Mouse (Mus musculus) ES-Bruce4 (cell line): ENCODE measurements at regions not wholly inside any gene's neighbourhood (a gene's known extent, or its start where the extent isn't known, plus 50 kb on each side); places are given as distances from the start of the nearest gene placed in this dataset.
"Not testable (repeated sequence)": the region's sequence is repeated elsewhere in the genome, so short reads cannot be mapped to it uniquely, and the experiment has no call there.

Experiments used
- H3K27ac ChIP-seq: 2 replicates; pipeline ENCODE4 v1.5.1; 2012; ENCODE audit warnings: low read length, inconsistent platforms; ENCODE audit not compliant: insufficient read depth
- H3K27me3 ChIP-seq: 2 replicates; pipeline ENCODE4 v1.6.1; 2012; ENCODE audit warnings: mild to moderate bottlenecking, low read length, inconsistent platforms; ENCODE audit not compliant: control insufficient read depth, poor library complexity, insufficient read depth, severe bottlenecking
- H3K36me3 ChIP-seq: 2 replicates; pipeline ENCODE4 v1.6.1; 2012; ENCODE audit warnings: inconsistent platforms, mild to moderate bottlenecking, low read length, moderate library complexity; ENCODE audit not compliant: control insufficient read depth, poor library complexity, insufficient read depth, severe bottlenecking
- H3K4me1 ChIP-seq: one replicate; pipeline ENCODE4 v1.8.1; 2011; ENCODE audit warnings: low read length; ENCODE audit not compliant: control insufficient read depth, insufficient read depth
- H3K4me3 ChIP-seq: 2 replicates; pipeline ENCODE4 v1.5.1; 2011; ENCODE audit warnings: low read depth, mild to moderate bottlenecking, low read length
- H3K9ac ChIP-seq: 2 replicates; pipeline ENCODE4 v1.6.1; 2012; ENCODE audit warnings: low read depth, mild to moderate bottlenecking, inconsistent platforms; ENCODE audit not compliant: poor library complexity, severe bottlenecking
- H3K9me3 ChIP-seq: replicated peaks from 2 replicates; pipeline ENCODE4 v1.6.1; 2012; ENCODE audit warnings: mild to moderate bottlenecking, low read length, inconsistent platforms; ENCODE audit not compliant: control insufficient read depth, poor library complexity, insufficient read depth, severe bottlenecking
- CTCF ChIP-seq: IDR thresholded peaks from one replicate; pipeline ENCODE4 v1.8.1; 2011; ENCODE audit warnings: low read depth, low read length
- EP300 ChIP-seq: IDR thresholded peaks from 2 replicates; pipeline ENCODE4 v1.6.1; 2011; ENCODE audit warnings: low read depth, low read length; ENCODE audit not compliant: insufficient read depth
- POLR2A ChIP-seq: IDR thresholded peaks from one replicate; pipeline ENCODE4 v1.8.1; 2011; ENCODE audit warnings: low read length; ENCODE audit not compliant: insufficient read depth

DNA sequence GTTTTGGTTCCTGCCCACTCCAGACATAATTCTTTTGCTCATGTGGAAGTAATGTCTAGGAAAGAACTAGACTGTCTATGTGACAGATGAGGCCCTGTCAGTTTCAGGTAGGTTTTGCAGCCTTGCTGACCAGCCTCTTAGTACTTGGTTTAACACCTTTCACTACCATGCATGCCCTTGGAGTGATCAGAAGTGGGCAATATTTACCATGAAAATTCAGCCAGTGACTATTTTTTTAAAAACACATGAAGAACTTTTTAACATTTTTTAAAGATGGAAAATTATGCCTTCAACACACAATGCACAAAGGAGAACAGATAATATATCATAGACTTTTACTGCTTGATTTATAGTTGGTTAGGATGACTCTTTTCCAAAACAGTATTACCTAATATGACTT is 58.1 kb downstream of the Cox7c start:
- Histone ChIP-seq H3K27ac (no peak overlapping the region), H3K36me3 (no peaks in the 10 kb centered on the region), H3K27me3 (no peaks in the 10 kb centered on the region), H3K9ac (no peak overlapping the region), H3K4me1 (no peaks in the 10 kb centered on the region), H3K4me3 (no peak overlapping the region), H3K9me3 (no peaks in the 10 kb centered on the region)
- TF ChIP-seq POLR2A (no peak), EP300 (no peak), CTCF (no peak)

DNA sequence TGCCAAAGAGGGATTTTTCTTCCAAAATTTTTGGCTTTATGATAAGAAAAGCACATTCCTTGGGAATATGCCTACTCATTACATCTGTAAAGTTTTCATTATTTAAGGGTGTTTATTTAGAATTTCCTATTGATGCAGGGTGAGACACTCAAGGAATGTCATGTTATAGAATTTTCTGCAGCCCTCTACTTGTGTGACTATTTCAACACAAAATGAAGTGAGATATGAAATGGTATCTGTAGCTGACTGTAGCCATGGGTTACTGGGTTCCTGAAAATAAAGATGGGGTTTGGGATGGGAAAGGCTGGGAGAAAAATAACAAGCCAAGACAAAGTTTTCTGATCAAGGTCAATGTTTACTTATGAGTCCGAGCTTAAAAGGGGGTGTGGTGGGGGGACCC is 64.6 kb downstream of the Cox7c start:
- no peaks in the 10 kb centered on the region for H3K27me3 ChIP-seq
- H3K27ac ChIP-seq, result no peak overlapping the region
- no peaks in the 10 kb centered on the region for H3K9me3 ChIP-seq
- no peaks in the 10 kb centered on the region for H3K36me3 ChIP-seq
- no peaks in the 10 kb centered on the region for H3K4me1 ChIP-seq
- H3K4me3 ChIP-seq, result no peak overlapping the region
- no peak overlapping the region for H3K9ac ChIP-seq
- TF ChIP-seq CTCF (no peak), POLR2A (no peak), EP300 (no peak)

DNA sequence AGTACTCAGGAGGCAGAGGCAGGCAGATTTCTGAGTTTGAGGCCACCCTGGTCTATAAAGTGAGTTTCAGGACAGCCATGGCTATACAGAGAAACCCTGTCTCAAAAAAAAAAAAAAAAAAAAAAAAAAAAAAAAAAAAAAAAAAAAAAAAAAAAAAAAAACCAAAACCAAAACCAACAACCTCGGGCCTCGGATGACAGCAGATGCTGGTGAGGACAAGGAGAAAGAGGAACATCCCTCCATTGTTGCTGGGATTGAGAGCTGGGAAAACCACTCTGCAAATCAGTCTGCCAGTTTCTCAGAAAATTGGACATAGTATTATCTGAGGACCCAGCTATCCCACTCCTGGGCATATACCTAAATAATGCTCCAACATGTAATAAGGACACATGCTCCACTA is 82.7 kb downstream of the Cox7c start:
- not testable (repeated sequence) for H3K4me3 ChIP-seq, H3K9me3 ChIP-seq, H3K27me3 ChIP-seq, H3K27ac ChIP-seq, H3K9ac ChIP-seq, H3K36me3 ChIP-seq, H3K4me1 ChIP-seq

DNA sequence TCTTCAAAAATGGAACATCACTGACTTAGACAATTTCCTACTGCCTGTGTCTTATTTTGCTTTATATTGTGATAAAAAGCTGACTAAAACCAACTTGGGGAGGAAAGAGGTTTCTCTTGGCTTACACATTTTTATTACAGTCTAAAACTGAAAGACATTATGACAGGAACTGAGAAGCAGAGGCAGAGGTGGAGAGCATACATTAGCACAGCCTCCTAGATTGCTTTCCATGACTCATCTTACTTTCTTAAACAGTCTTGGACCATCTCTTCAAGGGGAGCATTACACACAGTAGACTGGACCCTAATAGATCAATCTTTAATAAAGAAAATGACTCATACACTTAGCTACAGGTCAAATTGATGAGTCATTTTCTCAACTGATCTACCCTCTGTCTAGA is 91.4 kb downstream of the Cox7c start:
- no peaks in the 10 kb centered on the region for H3K9me3 ChIP-seq
- no peaks in the 10 kb centered on the region for H3K27me3 ChIP-seq
- TF ChIP-seq POLR2A (no peak), CTCF (no peak), EP300 (no peak)
- H3K27ac ChIP-seq, result no peak overlapping the region
- no peaks in the 10 kb centered on the region for H3K4me1 ChIP-seq
- no peak overlapping the region for H3K9ac ChIP-seq
- no peak overlapping the region for H3K4me3 ChIP-seq
- no peaks in the 10 kb centered on the region for H3K36me3 ChIP-seq

DNA sequence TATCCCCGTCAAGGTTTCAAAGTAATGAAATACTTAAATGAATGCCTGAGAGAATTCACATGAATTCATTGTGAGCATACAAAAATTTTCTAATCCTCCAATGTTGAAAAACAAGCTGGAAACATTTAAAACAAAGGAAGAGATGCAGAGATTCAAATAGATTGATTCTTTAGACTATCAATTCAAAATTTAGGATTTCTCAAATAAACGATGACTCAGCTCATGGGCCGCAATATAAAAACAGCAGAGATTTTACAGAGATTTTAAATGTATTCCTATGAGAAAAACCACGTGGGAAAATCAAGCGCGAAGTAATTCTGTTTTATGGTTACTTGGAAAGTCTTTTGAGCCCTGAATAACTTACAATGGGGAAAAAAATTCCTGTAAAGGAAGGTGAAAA is 93.8 kb downstream of the Cox7c start:
- Histone ChIP-seq H3K27me3 (no peaks in the 10 kb centered on the region), H3K36me3 (no peaks in the 10 kb centered on the region)
- no peak for TF ChIP-seq CTCF
- TF ChIP-seq EP300, result no peak
- no peak for TF ChIP-seq POLR2A

DNA sequence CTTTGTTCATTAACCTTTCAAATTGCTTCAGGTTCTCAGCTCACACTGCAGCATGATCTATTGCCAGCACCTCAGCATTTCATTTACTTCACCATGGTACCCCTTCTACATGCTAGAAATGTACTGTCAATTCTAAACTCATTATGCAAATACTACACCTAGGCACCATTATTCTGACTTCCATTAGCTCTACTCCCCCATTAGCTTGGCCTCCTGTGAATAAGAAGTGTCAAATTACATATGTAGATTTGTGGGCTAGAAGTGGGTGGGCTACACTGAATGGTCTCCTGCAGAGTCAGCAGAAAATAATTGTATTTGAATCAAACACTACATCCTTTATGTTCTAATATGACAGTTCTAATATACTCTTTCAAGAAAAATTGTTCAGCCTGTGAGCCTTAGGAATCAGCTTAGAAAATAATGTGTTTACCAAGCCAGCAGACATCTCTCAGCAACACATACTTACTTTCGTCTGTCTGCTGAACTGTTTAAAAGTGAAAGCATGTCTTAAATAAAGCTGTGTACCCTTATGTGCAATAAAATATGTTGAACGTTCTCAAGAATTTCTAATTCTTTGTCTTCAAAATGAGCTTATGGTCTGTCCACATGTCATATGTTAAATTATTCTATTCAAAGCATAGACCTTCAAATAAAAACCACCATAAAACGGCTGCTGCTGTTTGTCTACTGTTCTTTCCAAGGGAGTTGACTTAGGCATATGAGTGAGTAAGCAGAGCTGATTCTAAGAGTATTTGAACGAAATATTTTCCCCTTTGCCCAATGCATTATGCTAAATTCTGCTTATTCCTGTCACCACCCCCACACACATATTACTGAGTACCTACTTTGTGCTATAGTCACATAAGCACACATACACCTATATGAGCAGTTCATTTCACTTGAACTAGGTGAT is 119.6 kb downstream of the Cox7c start:
- Histone ChIP-seq H3K36me3 (no peaks in the 10 kb centered on the region), H3K27ac (no peak overlapping the region), H3K4me3 (no peak overlapping the region), H3K27me3 (no peaks in the 10 kb centered on the region), H3K9me3 (peaks cover 19% of the 10 kb centered on the region), H3K9ac (no peak overlapping the region), H3K4me1 (peaks cover 1% of the 10 kb centered on the region)
- TF ChIP-seq POLR2A (no peak), CTCF (no peak), EP300 (no peak)

More for the DNA sequence above, 93.8 kb downstream of the Cox7c start:
- H3K27ac ChIP-seq, result no peak overlapping the region
- H3K9ac ChIP-seq, result no peak overlapping the region
- no peaks in the 10 kb centered on the region for H3K4me1 ChIP-seq
- H3K4me3 ChIP-seq, result no peak overlapping the region
- H3K9me3 ChIP-seq, result no peaks in the 10 kb centered on the region
